Mouse (Mus musculus): ENCODE measurements at regions not wholly inside any gene's neighbourhood (a gene's known extent, or its start where the extent isn't known, plus 50 kb on each side); places are given as distances from the start of the nearest gene placed in this dataset.
A peak's percentile ranks its signal among the peaks of the same experiment; 100 is the strongest.

GRCm38 (mm10) chr16:71622664-71623063 lies 685.4 kb upstream of the Robo1 start:
- WGBS, result 85% methylated on average over 8 of the region's 8 CpGs
- no peaks in the 10 kb centered on the region for H3K27me3 ChIP-seq

GRCm38 (mm10) chr16:71640361-71640760 lies 667.7 kb upstream of the Robo1 start:
- Histone ChIP-seq H3K9ac (replicated peaks) (no peak overlapping the region), H3K4me1 (replicated peaks) (no peaks in the 10 kb centered on the region), H3K27ac (no peak overlapping the region), H3K36me3 (no peaks in the 10 kb centered on the region), H3K9me3 (no peaks in the 10 kb centered on the region), H3K4me3 (replicated peaks) (no peak overlapping the region), H3K4me2 (replicated peaks) (no peak overlapping the region), H3K27me3 (no peaks in the 10 kb centered on the region)
- ATAC-seq, result no peak
- 88% methylated on average over 2 of the region's 2 CpGs for WGBS

More at GRCm38 (mm10) chr16:71622664-71623063, 685.4 kb upstream of the Robo1 start:
- no peak overlapping the region for H3K9ac ChIP-seq (replicated peaks)
- H3K4me3 ChIP-seq (replicated peaks), result no peak overlapping the region
- ATAC-seq, result no peak
- H3K4me1 ChIP-seq (replicated peaks), result no peaks in the 10 kb centered on the region
- H3K27ac ChIP-seq, result no peak overlapping the region
- H3K9me3 ChIP-seq, result no peaks in the 10 kb centered on the region
- no peaks in the 10 kb centered on the region for H3K36me3 ChIP-seq
- no peak overlapping the region for H3K4me2 ChIP-seq (replicated peaks)

GRCm38 (mm10) chr16:71643223-71643622 lies 664.9 kb upstream of the Robo1 start:
- ATAC-seq, result no peak
- Histone ChIP-seq H3K4me1 (replicated peaks) (no peaks in the 10 kb centered on the region), H3K9me3 (no peaks in the 10 kb centered on the region), H3K27ac (no peak overlapping the region), H3K4me2 (replicated peaks) (no peak overlapping the region), H3K4me3 (replicated peaks) (no peak overlapping the region), H3K27me3 (no peaks in the 10 kb centered on the region), H3K9ac (replicated peaks) (no peak overlapping the region), H3K36me3 (no peaks in the 10 kb centered on the region)
- 36% methylated on average over 6 of the region's 6 CpGs for WGBS

GRCm38 (mm10) chr16:71678075-71678701 lies 629.9 kb upstream of the Robo1 start:
- no peak for ATAC-seq
- WGBS, result 2% methylated on average over 2 of the region's 2 CpGs
- Histone ChIP-seq H3K4me1 (replicated peaks) (no peaks in the 10 kb centered on the region), H3K4me3 (replicated peaks) (no peak overlapping the region), H3K36me3 (no peaks in the 10 kb centered on the region), H3K4me2 (replicated peaks) (no peak overlapping the region), H3K27ac (no peak overlapping the region), H3K27me3 (no peaks in the 10 kb centered on the region), H3K9me3 (no peaks in the 10 kb centered on the region), H3K9ac (replicated peaks) (no peak overlapping the region)

GRCm38 (mm10) chr16:71693464-71693863 lies 614.6 kb upstream of the Robo1 start:
- H3K4me1 ChIP-seq (replicated peaks), result 0 out of 2 replicates have a peak, but pooled peaks cover 9% of the 10 kb centered on the region
- 34% methylated on average over 4 of the region's 4 CpGs for WGBS
- H3K4me2 ChIP-seq (replicated peaks), result no peak overlapping the region
- no peaks in the 10 kb centered on the region for H3K9me3 ChIP-seq
- no peak overlapping the region for H3K4me3 ChIP-seq (replicated peaks)
- no peaks in the 10 kb centered on the region for H3K27me3 ChIP-seq
- H3K9ac ChIP-seq (replicated peaks), result no peak overlapping the region
- ATAC-seq, result 0 out of 2 replicates have a peak, but pooled peaks have one; percentile 56
- H3K36me3 ChIP-seq, result no peaks in the 10 kb centered on the region
- no peak overlapping the region for H3K27ac ChIP-seq

- H3K4me3 ChIP-seq (replicated peaks), result no peak overlapping the region
- H3K27me3 ChIP-seq, result no peaks in the 10 kb centered on the region
- no peak overlapping the region for H3K27ac ChIP-seq
- H3K9me3 ChIP-seq, result no peaks in the 10 kb centered on the region
- H3K4me2 ChIP-seq (replicated peaks), result no peak overlapping the region
- no peaks in the 10 kb centered on the region for H3K4me1 ChIP-seq (replicated peaks)
- H3K36me3 ChIP-seq, result no peaks in the 10 kb centered on the region
- no peak overlapping the region for H3K9ac ChIP-seq (replicated peaks)
- no peak for ATAC-seq
Observed at GRCm38 (mm10) chr16:71705846-71706245, 602.3 kb upstream of the Robo1 start.

- ATAC-seq, result no peak
- Histone ChIP-seq H3K27ac (no peak overlapping the region), H3K9ac (replicated peaks) (no peak overlapping the region), H3K27me3 (no peaks in the 10 kb centered on the region), H3K4me1 (replicated peaks) (no peaks in the 10 kb centered on the region), H3K36me3 (no peaks in the 10 kb centered on the region), H3K9me3 (no peaks in the 10 kb centered on the region), H3K4me3 (replicated peaks) (no peak overlapping the region), H3K4me2 (replicated peaks) (no peak overlapping the region)
- WGBS, result 49% methylated on average over 3 of the region's 3 CpGs
Observed at GRCm38 (mm10) chr16:71709684-71710083, 598.4 kb upstream of the Robo1 start.

- no peak overlapping the region for H3K4me2 ChIP-seq (replicated peaks)
Observed at GRCm38 (mm10) chr16:71711879-71712278, 596.2 kb upstream of the Robo1 start.

GRCm38 (mm10) chr16:71717207-71717606 lies 590.9 kb upstream of the Robo1 start:
- Histone ChIP-seq H3K36me3 (no peaks in the 10 kb centered on the region), H3K4me1 (replicated peaks) (no peaks in the 10 kb centered on the region), H3K27me3 (peaks cover 3% of the 10 kb centered on the region; the same call in 1 of the 2 replicates), H3K27ac (no peak overlapping the region), H3K9me3 (no peaks in the 10 kb centered on the region), H3K9ac (replicated peaks) (no peak overlapping the region), H3K4me3 (replicated peaks) (no peak overlapping the region), H3K4me2 (replicated peaks) (no peak overlapping the region)
- WGBS, result 11% methylated on average over 3 of the region's 3 CpGs
- 0 out of 2 replicates have a peak, but pooled peaks have one; percentile 48 for ATAC-seq

More at GRCm38 (mm10) chr16:71711879-71712278, 596.2 kb upstream of the Robo1 start:
- ATAC-seq, result no peak
- Histone ChIP-seq H3K9me3 (no peaks in the 10 kb centered on the region), H3K36me3 (no peaks in the 10 kb centered on the region), H3K4me1 (replicated peaks) (no peaks in the 10 kb centered on the region), H3K27ac (no peak overlapping the region), H3K9ac (replicated peaks) (no peak overlapping the region), H3K4me3 (replicated peaks) (no peak overlapping the region), H3K27me3 (no peaks in the 10 kb centered on the region)
- WGBS, result 50% methylated on average over 2 of the region's 2 CpGs

GRCm38 (mm10) chr16:71724898-71725297 lies 583.2 kb upstream of the Robo1 start:
- H3K36me3 ChIP-seq, result no peaks in the 10 kb centered on the region
- WGBS, result 54% methylated on average over 2 of the region's 2 CpGs
- ATAC-seq, result peak; percentile 72; the same call in 1 of the 2 replicates

GRCm38 (mm10) chr16:71737941-71738340 lies 570.2 kb upstream of the Robo1 start:
- H3K36me3 ChIP-seq, result no peaks in the 10 kb centered on the region
- no peak for ATAC-seq
- no peaks in the 10 kb centered on the region for H3K27me3 ChIP-seq
- H3K4me1 ChIP-seq (replicated peaks), result no peaks in the 10 kb centered on the region
- no peaks in the 10 kb centered on the region for H3K9me3 ChIP-seq
- no peak overlapping the region for H3K9ac ChIP-seq (replicated peaks)
- no peak overlapping the region for H3K27ac ChIP-seq
- H3K4me2 ChIP-seq (replicated peaks), result no peak overlapping the region
- WGBS, result 73% methylated on average over 2 of the region's 2 CpGs
- no peak overlapping the region for H3K4me3 ChIP-seq (replicated peaks)

More at GRCm38 (mm10) chr16:71724898-71725297, 583.2 kb upstream of the Robo1 start:
- Histone ChIP-seq H3K9me3 (no peaks in the 10 kb centered on the region), H3K4me2 (replicated peaks) (no peak overlapping the region), H3K27me3 (peaks cover 3% of the 10 kb centered on the region; the same call in 1 of the 2 replicates), H3K4me1 (replicated peaks) (no peaks in the 10 kb centered on the region), H3K27ac (no peak overlapping the region), H3K9ac (replicated peaks) (no peak overlapping the region), H3K4me3 (replicated peaks) (no peak overlapping the region)

- no peak overlapping the region for H3K9ac ChIP-seq (replicated peaks)
Observed at GRCm38 (mm10) chr16:71739104-71739503, 569.0 kb upstream of the Robo1 start.

GRCm38 (mm10) chr16:71780945-71781344 lies 527.2 kb upstream of the Robo1 start:
- no peak overlapping the region for H3K4me2 ChIP-seq (replicated peaks)

More at GRCm38 (mm10) chr16:71739104-71739503, 569.0 kb upstream of the Robo1 start:
- no peak overlapping the region for H3K4me3 ChIP-seq (replicated peaks)
- no peaks in the 10 kb centered on the region for H3K4me1 ChIP-seq (replicated peaks)
- WGBS, result 95% methylated on average over 5 of the region's 5 CpGs
- no peak for ATAC-seq
- H3K27ac ChIP-seq, result no peak overlapping the region
- no peaks in the 10 kb centered on the region for H3K36me3 ChIP-seq
- no peaks in the 10 kb centered on the region for H3K27me3 ChIP-seq
- H3K4me2 ChIP-seq (replicated peaks), result no peak overlapping the region
- no peaks in the 10 kb centered on the region for H3K9me3 ChIP-seq

More at GRCm38 (mm10) chr16:71780945-71781344, 527.2 kb upstream of the Robo1 start:
- 0 out of 2 replicates have a peak, but pooled peaks have one; percentile 27 for ATAC-seq
- H3K9ac ChIP-seq (replicated peaks), result no peak overlapping the region
- H3K9me3 ChIP-seq, result 0 out of 2 replicates have a peak, but pooled peaks cover 3% of the 10 kb centered on the region
- H3K27me3 ChIP-seq, result no peaks in the 10 kb centered on the region
- no peak overlapping the region for H3K4me3 ChIP-seq (replicated peaks)
- H3K36me3 ChIP-seq, result no peaks in the 10 kb centered on the region
- no peak overlapping the region for H3K27ac ChIP-seq
- H3K4me1 ChIP-seq (replicated peaks), result no peaks in the 10 kb centered on the region

All from midbrain, embryonic 13.5 days (tissue).